Mouse (Mus musculus): ENCODE measurements around the gene Mmp1b. TPM values are rescaled to one million over a fixed set of nuclear protein-coding genes. Genes with fewer than 3 reads are reported as not detected.

The Mmp1b gene
- total RNA-seq, 1 experiment, result not detected

- Histone ChIP-seq H3K9ac (ENCODE audit: insufficient read depth, low read depth, low read length, poor library complexity, severe bottlenecking) (no peak overlapping the region), H3K4me3 (ENCODE audit: insufficient read depth in 1 of 2, low read depth in 1 of 2, low read length in 2 of 2, poor library complexity in 1 of 2, severe bottlenecking in 1 of 2) (no peak overlapping the region), H3K36me3 (ENCODE audit: control insufficient read depth, insufficient read depth, low read length, poor library complexity, severe bottlenecking) (no peaks in the 10 kb centered on the region), H3K4me1 (ENCODE audit: control insufficient read depth in 2 of 2, insufficient read depth in 2 of 2, low read length in 2 of 2, poor library complexity in 1 of 2) (no peaks in the 10 kb centered on the region), H3K9me3 (ENCODE audit: control insufficient read depth, insufficient read depth, low read depth, low read length) (no peaks in the 10 kb centered on the region), H3K27ac (ENCODE audit: insufficient read depth, low read depth, low read length, poor library complexity, severe bottlenecking) (no peak overlapping the region)
- TF ChIP-seq ZNF384 (IDR thresholded peaks at IDR 0.05; ENCODE audit: low read depth, low read length), result no peak
- TF ChIP-seq ZC3H11A (IDR thresholded peaks at IDR 0.05; ENCODE audit: borderline replicate concordance, low read depth, low read length), result no peak
- TF ChIP-seq HCFC1 (IDR thresholded peaks at IDR 0.05; ENCODE audit: borderline replicate concordance, insufficient read depth, low read length), result no peak
- TF ChIP-seq CHD2 (IDR thresholded peaks at IDR 0.05; ENCODE audit: low read depth, low read length), result no peak
- no peak for TF ChIP-seq MAFK (IDR thresholded peaks at IDR 0.05; ENCODE audit: insufficient read depth, low read depth, low read length)
- DNase-seq (ENCODE audit: low read depth, low spot score), result no peak
- in situ Hi-C loops (cut with MboI; ENCODE audit: low sequenced_read_pairs in 2 of 2, unreplicated experiment in 2 of 2), result no loop called here
Measured at GRCm38 (mm10) chr9:7336740-7337483, 50.9 kb downstream of the Mmp1b start.

GRCm38 (mm10) chr9:7335766-7336680, 51.8 kb downstream of the Mmp1b start:
- no peak for TF ChIP-seq ZC3H11A (IDR thresholded peaks at IDR 0.05; ENCODE audit: borderline replicate concordance, low read depth, low read length)
- TF ChIP-seq MAFK (IDR thresholded peaks at IDR 0.05; ENCODE audit: insufficient read depth, low read depth, low read length), result no peak
- no peak for TF ChIP-seq HCFC1 (IDR thresholded peaks at IDR 0.05; ENCODE audit: borderline replicate concordance, insufficient read depth, low read length)
- no peak for TF ChIP-seq ZNF384 (IDR thresholded peaks at IDR 0.05; ENCODE audit: low read depth, low read length)
- TF ChIP-seq CHD2 (IDR thresholded peaks at IDR 0.05; ENCODE audit: low read depth, low read length), result no peak
- no peak overlapping the region for H3K27ac ChIP-seq (ENCODE audit: insufficient read depth, low read depth, low read length, poor library complexity, severe bottlenecking)
- H3K4me3 ChIP-seq (ENCODE audit: insufficient read depth in 1 of 2, low read depth in 1 of 2, low read length in 2 of 2, poor library complexity in 1 of 2, severe bottlenecking in 1 of 2), result no peak overlapping the region
- no peaks in the 10 kb centered on the region for H3K4me1 ChIP-seq (ENCODE audit: control insufficient read depth in 2 of 2, insufficient read depth in 2 of 2, low read length in 2 of 2, poor library complexity in 1 of 2)
- no peak for DNase-seq (ENCODE audit: low read depth, low spot score)
- H3K36me3 ChIP-seq (ENCODE audit: control insufficient read depth, insufficient read depth, low read length, poor library complexity, severe bottlenecking), result no peaks in the 10 kb centered on the region
- no peak overlapping the region for H3K9ac ChIP-seq (ENCODE audit: insufficient read depth, low read depth, low read length, poor library complexity, severe bottlenecking)
- in situ Hi-C loops (cut with MboI; ENCODE audit: low sequenced_read_pairs in 2 of 2, unreplicated experiment in 2 of 2), result no loop called here
- H3K9me3 ChIP-seq (ENCODE audit: control insufficient read depth, insufficient read depth, low read depth, low read length), result no peaks in the 10 kb centered on the region

GRCm38 (mm10) chr9:7331847-7332246, 56.0 kb downstream of the Mmp1b start:
- TF ChIP-seq ZC3H11A (IDR thresholded peaks at IDR 0.05; ENCODE audit: borderline replicate concordance, low read depth, low read length) (no peak), CHD2 (IDR thresholded peaks at IDR 0.05; ENCODE audit: low read depth, low read length) (no peak), MAFK (IDR thresholded peaks at IDR 0.05; ENCODE audit: insufficient read depth, low read depth, low read length) (no peak), HCFC1 (IDR thresholded peaks at IDR 0.05; ENCODE audit: borderline replicate concordance, insufficient read depth, low read length) (no peak), ZNF384 (IDR thresholded peaks at IDR 0.05; ENCODE audit: low read depth, low read length) (no peak)

More at GRCm38 (mm10) chr9:7331847-7332246, 56.0 kb downstream of the Mmp1b start:
- H3K4me1 ChIP-seq (ENCODE audit: control insufficient read depth in 2 of 2, insufficient read depth in 2 of 2, low read length in 2 of 2, poor library complexity in 1 of 2), result no peaks in the 10 kb centered on the region
- H3K9ac ChIP-seq (ENCODE audit: insufficient read depth, low read depth, low read length, poor library complexity, severe bottlenecking), result no peak overlapping the region
- H3K27ac ChIP-seq (ENCODE audit: insufficient read depth, low read depth, low read length, poor library complexity, severe bottlenecking), result no peak overlapping the region
- in situ Hi-C loops (cut with MboI; ENCODE audit: low sequenced_read_pairs in 2 of 2, unreplicated experiment in 2 of 2), result no loop called here
- H3K9me3 ChIP-seq (ENCODE audit: control insufficient read depth, insufficient read depth, low read depth, low read length), result no peaks in the 10 kb centered on the region
- H3K36me3 ChIP-seq (ENCODE audit: control insufficient read depth, insufficient read depth, low read length, poor library complexity, severe bottlenecking), result no peaks in the 10 kb centered on the region
- H3K4me3 ChIP-seq (ENCODE audit: insufficient read depth in 1 of 2, low read depth in 1 of 2, low read length in 2 of 2, poor library complexity in 1 of 2, severe bottlenecking in 1 of 2), result no peak overlapping the region
- DNase-seq (ENCODE audit: low read depth, low spot score), result no peak

Other genes starting within 250 kb of the Mmp1b start
- gene Dync2h1, start 203.6 kb downstream of the Mmp1b start, total RNA-seq (2012; rRNA removed), result 6.4 and 7.0 TPM in 2 replicates
- gene Dcun1d5, start 203.5 kb downstream of the Mmp1b start, total RNA-seq (2012; rRNA removed), result 33.8 and 57.1 TPM in 2 replicates
- gene Mmp13, start 115.5 kb downstream of the Mmp1b start, total RNA-seq (2012; rRNA removed), result not detected in 2 replicates
- gene Mmp12, start 43.7 kb downstream of the Mmp1b start, total RNA-seq (2012; rRNA removed), result 0.13 TPM in 1 of 2 replicates, not detected in the other
- not detected in 2 replicates for gene Mmp3, start 57.8 kb upstream of the Mmp1b start, total RNA-seq (2012; rRNA removed)
- 0.13 TPM in 1 of 2 replicates, not detected in the other for gene Mmp10, start 114.3 kb upstream of the Mmp1b start, total RNA-seq (2012; rRNA removed)
- not detected in 2 replicates for gene Mmp8, start 170.4 kb upstream of the Mmp1b start, total RNA-seq (2012; rRNA removed)
- gene Mmp27, start 183.3 kb upstream of the Mmp1b start, total RNA-seq (2012; rRNA removed), result not detected in 2 replicates
- 0.16 and 0.18 TPM in 2 replicates for gene Mmp20, start 240.2 kb upstream of the Mmp1b start, total RNA-seq (2012; rRNA removed)